Mouse (Mus musculus) lung, embryonic 16.5 days (tissue): ENCODE data around the gene Txlna. TPM values are rescaled to one million over a fixed set of nuclear protein-coding genes. Genes with fewer than 3 reads are reported as not detected.

Experiments
- ATAC-seq: fragments of 200-750 bp; cut with Nextera tagmentation; 2 replicates; pipeline ENCODE4 v1.8.0; 2017; ENCODE audit warnings: low read depth, mild to moderate bottlenecking, moderate library complexity
- H3K27ac ChIP-seq: fragments of 300-500 bp; sonication (generic); 2 replicates; pipeline ENCODE4 v1.5.1; 2014; ENCODE audit warnings: mild to moderate bottlenecking, control low read depth, low read length
- H3K27me3 ChIP-seq: fragments of 300-500 bp; sonication (generic); 2 replicates; pipeline ENCODE4 v1.6.1; 2014; ENCODE audit warnings: low read depth, low read length, mixed read lengths; ENCODE audit not compliant: control insufficient read depth, insufficient read depth
- H3K36me3 ChIP-seq: fragments of 300-500 bp; sonication (generic); 2 replicates; pipeline ENCODE4 v1.6.1; 2014; ENCODE audit warnings: low read length; ENCODE audit not compliant: control insufficient read depth, insufficient read depth
- H3K4me1 ChIP-seq: fragments of 300-500 bp; sonication (generic); replicated peaks from 2 replicates; pipeline ENCODE4 v1.6.1; 2014; ENCODE audit warnings: low read length, mixed read lengths; ENCODE audit not compliant: control insufficient read depth, insufficient read depth
- H3K4me2 ChIP-seq: fragments of 300-500 bp; sonication (generic); 2 replicates; pipeline ENCODE4 v1.6.1; 2014; ENCODE audit warnings: low read depth, low read length, control low read depth
- H3K4me3 ChIP-seq: fragments of 300-500 bp; sonication (generic); 2 replicates; pipeline ENCODE4 v1.5.1; 2014; ENCODE audit warnings: mild to moderate bottlenecking, low read length, control low read depth
- H3K9ac ChIP-seq: fragments of 300-500 bp; sonication (generic); 2 replicates; pipeline ENCODE4 v1.6.1; 2014; ENCODE audit warnings: low read length, control low read depth
- H3K9me3 ChIP-seq: fragments of 300-500 bp; sonication (generic); 2 replicates; pipeline ENCODE4 v1.6.1; 2016; ENCODE audit warnings: low read length; ENCODE audit not compliant: control insufficient read depth
- WGBS: fragments of 180-500 bp; shearing (Covaris S2); extraction: QIAGEN DNeasy Blood & Tissue Kit; methylation state at CpG from one replicate; pipeline ENCODE4 v1.1.7; 2014; 5-methylcytosine and 5-hydroxymethylcytosine counted together
- polyA plus RNA-seq: library from polyadenylated mRNA; unstranded; fragments of >200 nt; fragmentation: Nextera tagmentation; extraction: Ambion mirVana; gene quantifications from 2 replicates; pipeline ENCODE4 v1.2.1, GENCODE M21; 2015

Gene Txlna
- 80.4 and 82.6 TPM in 2 replicates for polyA plus RNA-seq

DNA sequence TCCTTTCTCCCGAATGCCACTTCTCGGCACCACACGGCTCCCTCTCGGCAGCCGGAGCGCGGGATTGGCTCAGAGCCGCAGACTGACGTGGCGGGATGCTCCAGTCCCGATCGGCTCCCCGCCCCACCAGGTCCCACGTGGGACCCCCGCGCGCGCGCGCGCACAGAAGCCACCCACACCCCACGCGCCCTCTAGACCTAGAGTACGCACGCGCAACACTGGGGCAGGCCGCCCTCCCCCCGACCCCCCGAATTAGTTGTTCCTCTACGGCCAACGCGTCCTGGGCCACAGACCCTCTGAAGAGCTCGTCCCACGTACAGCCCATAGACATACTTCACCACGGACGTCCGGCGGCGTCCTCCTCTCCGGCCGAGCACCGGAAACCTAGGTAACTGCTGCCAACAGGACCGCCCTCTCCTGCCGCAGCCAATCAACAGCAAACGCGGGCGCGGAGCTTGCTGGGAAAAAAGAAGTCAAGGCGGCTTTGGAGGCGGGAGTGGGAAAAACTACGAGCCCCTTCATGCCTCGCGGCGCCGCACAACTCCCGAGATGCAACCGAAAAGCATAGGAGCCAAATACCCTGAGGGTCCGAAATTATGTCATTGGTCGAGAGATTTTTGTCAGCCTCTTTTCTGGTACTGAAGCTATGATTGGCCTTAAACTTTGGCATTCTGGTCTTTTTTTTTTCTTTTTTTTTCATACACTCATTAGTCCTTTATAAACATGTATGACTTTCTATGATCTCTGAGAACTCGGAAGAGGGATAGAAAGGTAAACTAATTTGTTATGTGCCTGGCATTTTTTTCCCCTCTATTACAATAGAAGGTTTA is at the start of gene Txlna:
Gene Txlna, minus strand, starts transcription at position 428 of the 830 bp plus-strand sequence.
- Histone ChIP-seq H3K27me3 (no peaks in the 10 kb centered on the region), H3K4me2 (peak within 1 kb of the TSS; percentile 77), H3K9me3 (no peaks in the 10 kb centered on the region), H3K4me1 (peaks cover 17% of the 10 kb centered on the region), H3K27ac (peak within 1 kb of the TSS; percentile 98), H3K4me3 (peak within 1 kb of the TSS; percentile 72), H3K36me3 (peaks cover 25% of the 10 kb centered on the region), H3K9ac (peak within 1 kb of the TSS; percentile 84)
- under 1% methylated on average over 60 of the region's 60 CpGs for WGBS
- peak; percentile 95 for ATAC-seq

DNA sequence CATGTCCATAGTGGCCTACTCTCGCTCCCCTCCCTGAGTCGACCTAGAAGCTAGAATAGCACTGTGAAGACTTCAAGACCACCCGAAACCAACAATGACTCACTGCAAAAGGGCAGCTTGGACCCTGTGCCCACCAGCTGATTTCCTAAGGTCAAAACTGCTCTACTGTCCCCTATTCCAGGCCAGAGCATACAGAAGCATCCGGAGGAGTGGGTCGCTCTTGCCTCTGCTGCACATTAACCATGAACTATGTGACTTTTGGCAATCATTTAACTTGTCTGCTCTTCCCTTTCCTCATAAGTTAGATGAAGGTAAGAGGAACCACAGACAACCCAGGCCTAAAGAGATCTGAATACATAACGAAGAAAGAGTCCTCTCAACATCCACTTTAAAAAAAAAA is 43.7 kb upstream of the Txlna start:
- H3K4me1 ChIP-seq = no peaks in the 10 kb centered on the region
- no peaks in the 10 kb centered on the region for H3K27me3 ChIP-seq
- WGBS = 95% methylated on average over 6 of the region's 6 CpGs
- no peak overlapping the region for H3K9ac ChIP-seq
- no peak overlapping the region for H3K4me3 ChIP-seq
- no peak overlapping the region for H3K27ac ChIP-seq
- no peak for ATAC-seq
- peaks cover 27% of the 10 kb centered on the region for H3K36me3 ChIP-seq
- no peaks in the 10 kb centered on the region for H3K9me3 ChIP-seq
- H3K4me2 ChIP-seq = no peak overlapping the region

DNA sequence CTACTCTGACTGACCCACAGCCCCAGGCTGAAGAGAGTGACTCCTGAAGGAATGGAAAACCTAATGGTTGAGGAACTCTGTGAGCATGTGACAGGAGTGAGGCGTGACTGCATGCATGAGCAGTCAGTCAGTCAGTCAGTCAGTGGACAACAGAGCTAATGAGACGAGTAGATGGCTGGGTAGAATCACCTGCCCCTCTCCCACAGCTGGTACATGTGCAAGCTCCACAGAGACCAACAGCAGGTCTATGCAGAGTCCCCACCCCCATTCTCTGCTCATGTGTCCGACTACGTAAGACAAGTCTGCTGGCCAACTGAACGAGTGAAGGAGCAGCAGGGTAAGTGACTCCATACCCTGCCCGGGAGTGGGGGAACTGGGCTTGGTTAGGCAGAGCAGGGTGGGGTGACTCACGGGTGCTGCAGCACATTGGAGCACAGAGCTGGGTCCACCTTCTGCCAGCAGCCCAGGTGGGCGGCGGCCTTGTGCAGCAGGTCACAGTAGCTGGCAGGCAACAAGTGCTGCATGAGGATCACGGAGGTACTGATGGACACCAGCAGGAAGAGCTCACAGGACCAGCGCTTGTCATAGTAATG is 43.1 kb upstream of the Txlna start:
- no peak overlapping the region for H3K4me3 ChIP-seq
- ATAC-seq = no peak
- 88% methylated on average over 11 of the region's 11 CpGs for WGBS
- H3K9me3 ChIP-seq = no peaks in the 10 kb centered on the region
- no peak overlapping the region for H3K9ac ChIP-seq
- H3K27me3 ChIP-seq = no peaks in the 10 kb centered on the region
- no peaks in the 10 kb centered on the region for H3K4me1 ChIP-seq
- peaks cover 28% of the 10 kb centered on the region for H3K36me3 ChIP-seq
- H3K27ac ChIP-seq = no peak overlapping the region
- H3K4me2 ChIP-seq = no peak overlapping the region

DNA sequence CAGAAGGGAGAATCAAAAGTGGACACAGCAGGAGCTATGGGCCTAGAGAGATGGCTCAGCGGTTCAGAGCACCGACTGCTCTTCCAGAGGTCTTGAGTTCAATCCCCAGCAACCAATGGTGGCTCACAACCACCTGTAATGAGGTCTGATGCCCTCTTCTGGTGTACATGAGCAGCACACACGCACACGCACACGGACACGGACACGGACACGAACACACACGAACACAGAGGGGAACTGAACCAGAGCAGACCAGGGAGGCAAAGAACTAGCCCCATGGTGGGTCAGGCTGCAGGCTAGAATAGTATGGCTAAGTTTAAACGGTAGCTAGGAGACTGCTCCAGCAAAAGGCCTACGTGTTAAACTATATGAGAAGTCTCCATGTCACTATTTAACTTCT is 41.0 kb upstream of the Txlna start:
- H3K4me3 ChIP-seq = no peak overlapping the region
- no peaks in the 10 kb centered on the region for H3K4me1 ChIP-seq
- no peak overlapping the region for H3K4me2 ChIP-seq
- H3K27me3 ChIP-seq = no peaks in the 10 kb centered on the region
- H3K9ac ChIP-seq = no peak overlapping the region
- H3K9me3 ChIP-seq = no peaks in the 10 kb centered on the region
- no peak overlapping the region for H3K27ac ChIP-seq
- 96% methylated on average over 11 of the region's 11 CpGs for WGBS
- peaks cover 31% of the 10 kb centered on the region for H3K36me3 ChIP-seq
- ATAC-seq = no peak

DNA sequence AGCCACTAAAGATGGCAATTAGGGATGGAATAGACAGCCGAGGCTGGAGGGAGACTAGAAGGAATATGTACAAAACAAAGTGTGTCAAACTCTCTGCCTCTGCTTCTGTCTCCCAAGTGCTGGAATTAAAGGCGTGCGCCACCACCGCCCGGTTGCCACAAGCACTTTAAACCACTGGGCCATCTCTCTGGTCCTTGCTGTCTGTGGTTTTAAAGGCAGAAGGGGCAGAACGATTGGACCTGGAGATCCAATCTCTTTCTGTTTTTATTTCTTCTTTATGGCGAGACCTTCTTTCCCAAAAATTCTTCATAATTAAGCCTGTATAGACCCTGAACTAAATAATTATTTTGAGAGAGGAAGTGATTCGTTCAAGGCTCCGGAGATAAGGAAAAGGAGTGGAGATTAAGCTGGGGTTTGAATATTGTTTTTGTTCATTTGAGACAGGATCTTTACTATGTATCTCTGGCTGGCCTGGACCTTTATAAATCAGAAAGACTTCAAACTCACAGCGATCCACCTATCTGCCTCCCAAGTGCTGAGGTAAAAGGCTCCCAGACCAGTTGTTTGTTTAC is 32.1 kb upstream of the Txlna start:
- peaks cover 11% of the 10 kb centered on the region for H3K36me3 ChIP-seq
- ATAC-seq = no peak; the same call in 1 of the 2 replicates
- H3K9ac ChIP-seq = peak overlapping the region; percentile 97
- peaks cover 15% of the 10 kb centered on the region for H3K4me1 ChIP-seq
- 2% methylated on average over 10 of the region's 10 CpGs for WGBS
- no peaks in the 10 kb centered on the region for H3K27me3 ChIP-seq
- H3K4me2 ChIP-seq = peak overlapping the region; percentile 91
- peak overlapping the region; percentile 100 for H3K4me3 ChIP-seq
- H3K27ac ChIP-seq = peak overlapping the region; percentile 94
- H3K9me3 ChIP-seq = no peaks in the 10 kb centered on the region

DNA sequence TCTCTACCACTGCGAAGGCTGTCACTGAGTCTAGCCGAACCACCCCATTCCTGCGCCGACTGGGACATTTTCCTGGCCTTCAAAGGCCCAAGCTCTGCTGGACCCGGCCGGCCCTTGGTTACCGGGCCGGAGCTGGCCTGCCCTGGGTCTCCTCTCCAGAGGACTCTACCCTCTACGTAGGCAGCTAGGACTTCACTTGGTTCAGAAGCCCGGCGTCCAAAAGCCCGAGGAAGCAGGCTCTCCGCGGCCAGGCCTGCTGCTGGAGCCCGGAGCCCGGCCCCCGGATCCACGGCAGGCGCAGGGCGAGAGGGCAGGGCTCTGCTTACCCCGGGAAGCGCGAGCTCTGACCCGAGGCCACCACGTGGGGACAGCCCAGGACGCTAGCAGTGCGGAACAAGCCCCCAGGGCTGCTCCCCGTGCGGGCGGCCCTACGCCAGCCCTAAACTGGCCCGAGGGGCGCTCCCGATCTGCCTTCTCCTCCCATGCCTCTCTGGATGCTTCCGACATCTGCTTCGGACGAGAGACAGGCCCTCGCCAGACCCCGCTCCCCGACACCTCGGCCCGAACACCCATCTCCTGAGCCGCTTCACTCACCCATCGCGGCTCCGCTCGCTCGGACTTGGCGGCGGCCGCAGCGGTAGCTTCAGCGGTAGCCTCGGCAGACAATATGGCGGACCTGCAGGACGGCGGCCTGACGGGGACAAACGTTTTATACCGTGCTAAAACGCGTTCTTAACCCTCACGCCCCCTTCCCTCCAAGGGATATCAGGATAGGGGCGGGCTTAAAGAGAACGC is 31.4 kb upstream of the Txlna start, which contains the start of gene Kpna6:
Gene Kpna6, minus strand, starts transcription at position 685 of the 795 bp plus-strand sequence.
- H3K36me3 ChIP-seq = peaks cover 11% of the 10 kb centered on the region
- H3K9me3 ChIP-seq = no peaks in the 10 kb centered on the region
- H3K27me3 ChIP-seq = no peaks in the 10 kb centered on the region
- peak within 1 kb of the TSS; percentile 94 for H3K27ac ChIP-seq
- H3K4me2 ChIP-seq = peak within 1 kb of the TSS; percentile 91
- H3K9ac ChIP-seq = peak within 1 kb of the TSS; percentile 97
- ATAC-seq = peak; percentile 94
- H3K4me3 ChIP-seq = peak within 1 kb of the TSS; percentile 100
- WGBS = under 1% methylated on average over 65 of the region's 65 CpGs
- peaks cover 15% of the 10 kb centered on the region for H3K4me1 ChIP-seq

DNA sequence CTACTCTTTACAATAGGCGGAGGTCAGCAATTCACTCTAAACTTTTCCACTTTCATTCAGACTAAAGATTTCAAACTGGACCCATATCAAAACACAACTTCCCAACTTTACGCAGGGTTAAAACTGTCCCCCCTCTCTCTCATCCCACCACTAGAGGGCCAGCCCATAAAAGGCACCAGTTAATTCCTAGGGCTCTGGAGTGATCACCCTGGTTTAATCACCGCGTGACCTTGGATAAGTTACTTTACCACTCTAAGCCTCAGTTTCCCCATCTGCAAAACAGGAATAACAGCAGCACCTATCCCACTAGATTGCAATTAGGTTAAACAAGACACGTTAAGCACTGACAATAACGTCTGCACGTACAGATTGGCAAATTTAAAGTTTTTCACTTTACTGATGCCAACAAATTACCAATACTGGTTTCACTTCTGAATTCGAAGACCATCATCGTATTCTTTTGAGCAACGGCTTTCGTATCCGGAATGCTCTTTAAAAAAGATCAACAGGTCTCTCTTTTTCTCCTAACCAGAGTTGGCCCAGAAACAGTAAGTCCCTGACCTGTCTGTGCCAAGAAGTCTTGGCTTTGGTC is 30.7 kb upstream of the Txlna start:
- Histone ChIP-seq H3K36me3 (peaks cover 7% of the 10 kb centered on the region), H3K27ac (peak overlapping the region; percentile 94), H3K4me1 (peaks cover 15% of the 10 kb centered on the region), H3K4me2 (peak overlapping the region; percentile 91), H3K9me3 (no peaks in the 10 kb centered on the region), H3K9ac (peak overlapping the region; percentile 97), H3K4me3 (peak overlapping the region; percentile 100), H3K27me3 (no peaks in the 10 kb centered on the region)
- peak; percentile 64 for ATAC-seq
- 4% methylated on average over 12 of the region's 12 CpGs for WGBS

DNA sequence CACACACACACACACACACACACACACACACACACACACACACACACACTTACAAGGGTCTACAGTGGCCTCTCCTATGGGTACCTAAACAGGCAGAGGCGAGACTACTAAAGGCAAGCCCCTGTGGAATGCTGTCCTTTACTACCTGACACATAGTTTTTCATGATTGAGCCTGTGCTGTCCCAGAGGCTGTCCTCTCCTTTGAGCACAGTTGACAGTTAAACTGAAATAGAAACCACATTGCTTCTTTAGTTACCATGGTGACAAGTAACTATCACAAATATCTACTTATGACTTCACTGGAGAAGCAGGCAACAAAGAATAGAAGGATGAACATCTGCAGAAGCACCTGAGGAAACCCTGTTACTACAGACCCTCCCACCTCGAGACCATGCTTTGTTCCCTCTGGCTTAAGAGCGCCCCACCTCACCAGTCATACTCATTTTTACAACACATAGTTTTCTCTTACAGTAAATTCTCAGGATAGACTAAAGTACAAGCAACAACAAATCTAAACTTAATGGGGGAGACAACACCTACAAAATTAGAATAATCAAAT is 21.5 kb upstream of the Txlna start:
- H3K27me3 ChIP-seq = no peaks in the 10 kb centered on the region
- 71% methylated on average over 3 of the region's 3 CpGs for WGBS
- H3K27ac ChIP-seq = no peak overlapping the region
- peaks cover 14% of the 10 kb centered on the region for H3K36me3 ChIP-seq
- no peak overlapping the region for H3K4me2 ChIP-seq
- H3K4me3 ChIP-seq = no peak overlapping the region
- H3K9ac ChIP-seq = no peak overlapping the region
- no peaks in the 10 kb centered on the region for H3K4me1 ChIP-seq
- ATAC-seq = no peak
- H3K9me3 ChIP-seq = no peaks in the 10 kb centered on the region
